Mouse (Mus musculus) left cerebral cortex, postnatal 25 days (tissue): ENCODE data around the gene Psg16. TPM values are rescaled to one million over a fixed set of nuclear protein-coding genes. Genes with fewer than 3 reads are reported as not detected.
"Not testable (repeated sequence)": the region's sequence is repeated elsewhere in the genome, so short reads cannot be mapped to it uniquely, and the experiment has no call there.

Source experiments
- DNase-seq, 2 experiments: peaks; one replicate each; pipeline ENCODE4 v3.0.0; 2022; ENCODE audit warnings: low spot score in 2 of 2, mixed read lengths in 1 of 2
- intact Hi-C: fragments of 180-260 bp; cut with DNase I; formaldehyde crosslinking; loops from one replicate; pipeline ENCODE4 v1.15.1; 2025
- total RNA-seq, 2 experiments: library from RNA; stranded (reverse); gene quantifications; 2 replicates each; pipeline ENCODE4 v1.2.3; 2021

The Psg16 gene
- total RNA-seq, 2 experiments from 2014 or later, result 4.1 to 5.5 TPM

DNA sequence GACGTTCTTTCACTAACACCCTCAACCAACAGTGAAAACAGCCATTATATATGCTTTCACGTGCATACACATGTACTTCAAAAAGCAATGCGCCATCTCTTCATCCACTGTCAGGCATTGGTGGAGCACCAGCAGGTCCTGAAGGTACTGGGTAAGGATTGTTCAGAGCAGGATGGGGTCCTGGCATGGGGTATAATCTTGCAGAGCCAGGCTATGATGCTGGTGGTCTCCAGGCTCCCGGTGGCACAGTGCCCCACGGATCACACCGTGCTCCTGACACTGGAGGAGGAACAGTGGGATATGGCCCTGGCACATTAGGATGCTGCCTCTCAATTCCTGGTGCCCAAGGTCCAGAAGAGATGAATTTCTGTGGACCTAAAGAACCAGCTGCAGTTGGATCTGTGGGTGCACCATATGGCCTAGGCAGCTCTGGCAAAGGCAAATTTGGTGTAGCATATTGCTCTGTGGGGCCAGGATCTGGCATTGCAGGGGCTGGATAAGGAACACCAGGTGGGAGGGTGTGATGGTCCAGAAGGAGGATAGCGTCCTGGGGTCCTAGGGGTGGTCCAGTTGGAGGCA, 4.3 kb downstream of the Psg16 start:
- intact Hi-C loops, result no loop called here

GRCm38 (mm10) chr7:17082766-17083165, 8.9 kb downstream of the Psg16 start:
- intact Hi-C loops, result no loop called here
- DNase-seq, result no peak

More for the DNA sequence above, 4.3 kb downstream of the Psg16 start:
- DNase-seq, result no peak

DNA sequence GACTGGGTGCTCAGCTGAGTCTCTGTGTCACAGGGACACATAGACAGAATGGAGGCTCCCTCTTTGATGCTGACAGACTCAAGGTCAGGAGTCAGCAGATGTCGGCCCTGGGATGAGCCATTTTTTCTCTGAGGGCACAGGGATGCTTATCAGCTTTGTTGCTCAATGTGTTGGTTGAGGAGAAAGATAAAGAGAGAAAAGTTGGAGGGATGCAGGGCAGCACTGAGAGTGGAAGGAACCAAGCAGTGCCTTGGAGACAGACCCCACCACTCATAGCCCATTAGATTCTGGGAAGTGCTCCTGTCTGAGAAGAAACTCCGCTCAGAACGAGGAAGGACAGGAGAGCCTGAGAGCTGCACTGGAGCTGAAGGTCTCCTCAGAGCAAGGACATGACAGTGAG, 13.9 kb downstream of the Psg16 start:
- DNase-seq, result no peak
- intact Hi-C loops, result no loop called here

- intact Hi-C loops, result no loop called here
- DNase-seq, result peak in 1 of 2 experiments; percentile 24
Observed at GRCm38 (mm10) chr7:17090058-17090585, 16.3 kb downstream of the Psg16 start.

DNA sequence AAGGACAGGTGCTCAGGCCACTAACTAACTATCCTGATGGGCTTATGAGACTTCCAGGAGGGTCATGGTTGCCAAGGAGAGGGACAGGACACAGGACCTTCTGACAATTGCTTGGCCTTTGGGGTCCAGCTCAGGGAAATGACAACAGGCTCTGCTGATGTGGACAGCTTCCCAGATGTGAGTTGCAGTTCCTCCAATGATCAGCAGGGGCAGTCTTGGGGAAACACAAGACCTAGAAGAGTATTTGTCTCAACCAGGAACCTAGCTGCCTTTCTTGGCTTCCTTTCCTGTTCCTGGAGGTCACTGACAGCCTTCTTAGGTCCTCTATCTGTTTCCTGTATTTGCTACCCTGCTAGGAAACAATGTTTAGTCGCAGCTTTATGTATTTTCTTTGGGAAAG, 17.4 kb downstream of the Psg16 start:
- DNase-seq, result no peak
- intact Hi-C loops, result no loop called here

GRCm38 (mm10) chr7:17101631-17102030, 27.8 kb downstream of the Psg16 start:
- intact Hi-C loops, DNase-seq: not testable (repeated sequence)

GRCm38 (mm10) chr7:17135307-17135706, 61.5 kb downstream of the Psg16 start:
- intact Hi-C loops, result no loop called here
- DNase-seq, result no peak

- DNase-seq, result no peak
- intact Hi-C loops, result no loop called here
Observed at GRCm38 (mm10) chr7:17149931-17150330, 76.1 kb downstream of the Psg16 start, which contains the start of gene Ceacam3. Ceacam3 (plus strand) TSS chr7:17150282.

DNA sequence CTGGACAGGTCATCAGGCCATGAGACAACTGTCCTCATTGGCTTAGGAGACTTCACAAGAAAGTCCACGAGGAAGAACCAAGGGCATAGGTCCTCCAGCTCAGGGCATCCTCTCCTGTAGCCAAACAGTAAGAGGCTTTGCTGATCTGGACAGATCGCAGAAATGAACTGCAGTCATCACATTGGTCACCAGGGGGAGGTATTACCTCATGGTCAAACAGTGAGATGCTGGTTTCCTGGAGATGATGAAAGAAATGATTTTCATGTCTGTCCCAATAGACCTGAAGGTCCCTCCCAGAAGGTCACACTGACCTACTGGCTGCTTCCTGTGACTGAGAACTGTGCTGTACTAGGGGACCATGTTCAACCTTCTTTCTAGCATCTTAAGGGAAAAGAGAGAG, 81.8 kb downstream of the Psg16 start:
- intact Hi-C loops, result no loop called here
- DNase-seq, result peak in 1 of 2 experiments; percentile 1

DNA sequence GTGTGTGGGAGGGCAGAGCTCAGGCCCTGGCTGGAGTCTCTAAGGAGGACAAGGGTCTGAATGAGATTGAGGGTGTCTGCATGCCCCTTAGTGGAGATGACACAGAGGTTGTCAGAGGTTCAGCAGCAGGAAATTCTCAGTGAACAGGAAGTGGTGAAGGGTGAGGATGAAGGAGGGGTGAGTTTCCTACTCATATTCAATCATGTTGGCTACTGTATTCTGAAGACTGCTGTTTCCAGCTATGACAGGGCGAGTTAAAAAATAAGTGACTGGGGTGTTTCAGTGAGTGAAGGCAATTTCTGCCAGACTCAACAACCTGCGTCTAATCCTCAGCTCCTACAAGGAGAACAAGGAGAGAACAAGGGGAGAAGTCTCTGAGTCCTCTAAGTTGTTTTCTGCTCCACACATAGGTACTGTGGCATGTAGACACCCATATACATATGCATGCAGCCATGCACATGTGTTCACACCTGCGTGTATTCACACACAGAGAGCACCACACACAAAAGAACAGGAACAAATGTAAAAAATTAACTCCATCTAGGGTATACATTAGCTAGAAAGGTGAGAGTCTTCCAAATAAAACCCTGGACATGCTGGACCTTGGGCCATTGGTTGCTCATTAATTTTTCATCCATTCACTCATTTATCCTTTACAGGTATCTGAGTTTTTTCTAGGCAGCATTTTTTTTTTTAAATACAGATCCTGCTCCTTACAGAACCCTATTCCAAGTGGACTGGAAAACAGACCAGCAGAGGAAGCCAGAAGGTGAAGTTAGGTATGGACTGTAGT, 83.2 kb downstream of the Psg16 start:
- intact Hi-C loops, result no loop called here
- DNase-seq, result no peak

DNA sequence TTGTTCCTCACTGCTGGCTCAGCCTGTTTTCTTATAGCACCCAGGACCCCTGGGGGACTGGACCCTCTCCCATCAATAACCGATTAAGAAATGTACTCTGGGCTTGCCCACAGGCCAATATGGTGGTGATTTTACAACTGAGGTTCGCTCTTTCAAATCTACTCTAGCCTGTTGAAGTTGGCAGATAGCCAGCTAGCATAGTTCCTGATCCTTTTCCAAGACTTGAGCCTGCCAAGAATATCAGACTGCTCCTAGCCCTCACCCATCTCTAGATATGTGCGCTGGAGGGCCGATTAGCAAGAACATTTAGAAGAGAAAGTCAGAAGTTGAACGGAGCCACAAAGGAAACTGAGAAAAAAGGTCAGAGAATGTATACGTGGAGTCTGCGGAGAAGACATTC, 85.2 kb downstream of the Psg16 start:
- DNase-seq, result no peak
- intact Hi-C loops, result no loop called here

DNA sequence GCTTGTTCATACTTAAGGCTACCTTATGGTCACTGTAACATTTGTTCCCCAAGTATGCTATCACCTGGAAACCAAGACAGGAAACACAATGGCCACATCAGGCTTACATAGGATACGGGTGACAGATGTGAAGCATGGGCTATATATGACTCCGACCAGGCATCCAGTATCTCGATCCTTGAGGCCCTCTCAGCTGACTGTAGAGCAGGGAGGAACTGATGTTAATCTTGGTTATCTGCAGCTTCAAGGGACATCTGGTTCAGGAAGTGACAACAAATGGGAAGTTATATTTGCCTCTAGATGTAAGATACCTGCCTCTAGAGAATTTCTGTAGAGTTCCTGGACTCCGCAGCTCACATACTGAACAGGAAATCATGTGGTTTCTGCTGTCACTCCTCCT, 98.0 kb downstream of the Psg16 start:
- no peak for DNase-seq
- intact Hi-C loops, result no loop called here

Other genes starting within 250 kb of the Psg16 start
- gene Prkd2, start 231.1 kb upstream of the Psg16 start, total RNA-seq, result 1 to 10 TPM; 3.8 to 7.3 TPM
- gene Dact3, start 198.7 kb upstream of the Psg16 start, total RNA-seq, result 100 to 1,000 TPM; 176 to 184 TPM
- gene Gng8, start 182.3 kb upstream of the Psg16 start, total RNA-seq, result 1 to 10 TPM; 2.5 to 4.0 TPM
- under 1 TPM; 0.14 to 0.16 TPM for gene Ptgir, start 167.6 kb upstream of the Psg16 start, total RNA-seq
- gene Calm3, start 149.9 kb upstream of the Psg16 start, total RNA-seq, result 1,000 to 10,000 TPM; 1,837 to 1,919 TPM
- gene Pnmal2, start 129.4 kb upstream of the Psg16 start, total RNA-seq, result 100 to 1,000 TPM; 268 to 274 TPM
- 100 to 1,000 TPM; 107 to 115 TPM for gene Pnmal1, start 114.4 kb upstream of the Psg16 start, total RNA-seq
- 10 to 100 TPM; 62.3 to 64.9 TPM for gene Gm42372, start 91.0 kb upstream of the Psg16 start, total RNA-seq
- 1 to 10 TPM; 2.4 to 2.6 TPM for gene Ccdc8, start 81.3 kb upstream of the Psg16 start, total RNA-seq
- 100 to 1,000 TPM; 167 to 169 TPM for gene Ppp5c, start 46.1 kb upstream of the Psg16 start, total RNA-seq
- 1 to 10 TPM; 5.3 to 8.5 TPM for gene Hif3a, start 11.6 kb upstream of the Psg16 start, total RNA-seq
- not detected for gene Ceacam3, start 76.2 kb downstream of the Psg16 start, total RNA-seq
- not detected for gene Psg29, start 129.4 kb downstream of the Psg16 start, total RNA-seq